Mouse (Mus musculus): ENCODE results near the gene Ccser1. TPM values are rescaled to one million over a fixed set of nuclear protein-coding genes. Genes with fewer than 3 reads are reported as not detected.

Ccser1 gene
- polyA plus RNA-seq, 1 experiment from 2014 or later, result not detected

GRCm38 (mm10) chr6:61382991-61383390, 202.9 kb downstream of the Ccser1 start:
- H3K27ac ChIP-seq, result no peak overlapping the region
- H3K4me3 ChIP-seq (ENCODE audit: inconsistent target), result no peak overlapping the region
- no peaks in the 10 kb centered on the region for H3K36me3 ChIP-seq (ENCODE audit: inconsistent target)
- 72% methylated on average over 3 of the region's 3 CpGs for WGBS (ENCODE audit: missing documents)
- no peaks in the 10 kb centered on the region for H3K79me2 ChIP-seq (ENCODE audit: inconsistent target)

- no peaks in the 10 kb centered on the region for H3K79me2 ChIP-seq (ENCODE audit: inconsistent target)
- H3K27ac ChIP-seq, result no peak overlapping the region
- H3K4me3 ChIP-seq (ENCODE audit: inconsistent target), result no peak overlapping the region
- WGBS (ENCODE audit: missing documents), result 100% methylated on average over 1 of the region's 1 CpGs
- no peaks in the 10 kb centered on the region for H3K36me3 ChIP-seq (ENCODE audit: inconsistent target)
These were observed 206.9 kb downstream of the Ccser1 start for GRCm38 (mm10) chr6:61387046-61387445.

GRCm38 (mm10) chr6:61427490-61427889, 247.4 kb downstream of the Ccser1 start:
- Histone ChIP-seq H3K79me2 (ENCODE audit: inconsistent target) (no peaks in the 10 kb centered on the region), H3K4me3 (ENCODE audit: inconsistent target) (no peak overlapping the region), H3K36me3 (ENCODE audit: inconsistent target) (no peaks in the 10 kb centered on the region), H3K27ac (no peak overlapping the region)
- 9% methylated on average over 2 of the region's 2 CpGs for WGBS (ENCODE audit: missing documents)

- WGBS (ENCODE audit: missing documents), result 45% methylated on average over 5 of the region's 5 CpGs
- Histone ChIP-seq H3K36me3 (ENCODE audit: inconsistent target) (no peaks in the 10 kb centered on the region), H3K27ac (no peak overlapping the region), H3K4me3 (ENCODE audit: inconsistent target) (no peak overlapping the region), H3K79me2 (ENCODE audit: inconsistent target) (no peaks in the 10 kb centered on the region)
These were observed 251.0 kb downstream of the Ccser1 start for GRCm38 (mm10) chr6:61430881-61431725.

GRCm38 (mm10) chr6:61431726-61431984, 251.5 kb downstream of the Ccser1 start:
- no peak overlapping the region for H3K4me3 ChIP-seq (ENCODE audit: inconsistent target)
- no peak overlapping the region for H3K27ac ChIP-seq
- no peaks in the 10 kb centered on the region for H3K79me2 ChIP-seq (ENCODE audit: inconsistent target)
- no peaks in the 10 kb centered on the region for H3K36me3 ChIP-seq (ENCODE audit: inconsistent target)
- WGBS (ENCODE audit: missing documents), result 86% methylated on average over 2 of the region's 2 CpGs

GRCm38 (mm10) chr6:61432167-61432566, 252.0 kb downstream of the Ccser1 start:
- Histone ChIP-seq H3K36me3 (ENCODE audit: inconsistent target) (no peaks in the 10 kb centered on the region), H3K27ac (no peak overlapping the region), H3K4me3 (ENCODE audit: inconsistent target) (no peak overlapping the region), H3K79me2 (ENCODE audit: inconsistent target) (no peaks in the 10 kb centered on the region)
- 82% methylated on average over 3 of the region's 3 CpGs for WGBS (ENCODE audit: missing documents)

GRCm38 (mm10) chr6:61432703-61433102, 252.6 kb downstream of the Ccser1 start:
- H3K27ac ChIP-seq, result no peak overlapping the region
- 67% methylated on average over 3 of the region's 3 CpGs for WGBS (ENCODE audit: missing documents)
- H3K36me3 ChIP-seq (ENCODE audit: inconsistent target), result no peaks in the 10 kb centered on the region
- no peaks in the 10 kb centered on the region for H3K79me2 ChIP-seq (ENCODE audit: inconsistent target)
- H3K4me3 ChIP-seq (ENCODE audit: inconsistent target), result no peak overlapping the region

GRCm38 (mm10) chr6:61438165-61438564, 258.0 kb downstream of the Ccser1 start:
- no peak overlapping the region for H3K4me3 ChIP-seq (ENCODE audit: inconsistent target)
- no peaks in the 10 kb centered on the region for H3K36me3 ChIP-seq (ENCODE audit: inconsistent target)
- no peaks in the 10 kb centered on the region for H3K79me2 ChIP-seq (ENCODE audit: inconsistent target)
- no peak overlapping the region for H3K27ac ChIP-seq

GRCm38 (mm10) chr6:61471371-61472152, 291.4 kb downstream of the Ccser1 start:
- no peaks in the 10 kb centered on the region for H3K36me3 ChIP-seq (ENCODE audit: inconsistent target)
- WGBS (ENCODE audit: missing documents), result 100% methylated on average over 2 of the region's 2 CpGs
- no peaks in the 10 kb centered on the region for H3K79me2 ChIP-seq (ENCODE audit: inconsistent target)
- no peak overlapping the region for H3K27ac ChIP-seq
- H3K4me3 ChIP-seq (ENCODE audit: inconsistent target), result no peak overlapping the region

GRCm38 (mm10) chr6:61485336-61485735, 305.2 kb downstream of the Ccser1 start:
- H3K27ac ChIP-seq, result no peak overlapping the region
- no peak overlapping the region for H3K4me3 ChIP-seq (ENCODE audit: inconsistent target)
- 48% methylated on average over 3 of the region's 3 CpGs for WGBS (ENCODE audit: missing documents)
- no peaks in the 10 kb centered on the region for H3K36me3 ChIP-seq (ENCODE audit: inconsistent target)
- H3K79me2 ChIP-seq (ENCODE audit: inconsistent target), result no peaks in the 10 kb centered on the region

GRCm38 (mm10) chr6:61491979-61492821, 312.1 kb downstream of the Ccser1 start:
- H3K79me2 ChIP-seq (ENCODE audit: inconsistent target), result no peaks in the 10 kb centered on the region
- no peaks in the 10 kb centered on the region for H3K36me3 ChIP-seq (ENCODE audit: inconsistent target)
- 82% methylated on average over 4 of the region's 4 CpGs for WGBS (ENCODE audit: missing documents)
- H3K27ac ChIP-seq, result no peak overlapping the region
- no peak overlapping the region for H3K4me3 ChIP-seq (ENCODE audit: inconsistent target)

GRCm38 (mm10) chr6:61493386-61493785, 313.3 kb downstream of the Ccser1 start:
- H3K79me2 ChIP-seq (ENCODE audit: inconsistent target), result no peaks in the 10 kb centered on the region
- no peak overlapping the region for H3K27ac ChIP-seq
- H3K36me3 ChIP-seq (ENCODE audit: inconsistent target), result no peaks in the 10 kb centered on the region
- 94% methylated on average over 5 of the region's 5 CpGs for WGBS (ENCODE audit: missing documents)
- H3K4me3 ChIP-seq (ENCODE audit: inconsistent target), result no peak overlapping the region

GRCm38 (mm10) chr6:61515310-61515709, 335.2 kb downstream of the Ccser1 start:
- Histone ChIP-seq H3K27ac (no peak overlapping the region), H3K79me2 (ENCODE audit: inconsistent target) (no peaks in the 10 kb centered on the region), H3K4me3 (ENCODE audit: inconsistent target) (no peak overlapping the region), H3K36me3 (ENCODE audit: inconsistent target) (no peaks in the 10 kb centered on the region)
- WGBS (ENCODE audit: missing documents), result 50% methylated on average over 2 of the region's 2 CpGs

- 100% methylated on average over 2 of the region's 2 CpGs for WGBS (ENCODE audit: missing documents)
- Histone ChIP-seq H3K79me2 (ENCODE audit: inconsistent target) (no peaks in the 10 kb centered on the region), H3K36me3 (ENCODE audit: inconsistent target) (no peaks in the 10 kb centered on the region), H3K27ac (no peak overlapping the region), H3K4me3 (ENCODE audit: inconsistent target) (no peak overlapping the region)
These were observed 341.5 kb downstream of the Ccser1 start for GRCm38 (mm10) chr6:61521587-61521986.

- Histone ChIP-seq H3K4me3 (ENCODE audit: inconsistent target) (no peak overlapping the region), H3K36me3 (ENCODE audit: inconsistent target) (no peaks in the 10 kb centered on the region), H3K79me2 (ENCODE audit: inconsistent target) (no peaks in the 10 kb centered on the region), H3K27ac (no peak overlapping the region)
- 93% methylated on average over 3 of the region's 3 CpGs for WGBS (ENCODE audit: missing documents)
These were observed 342.0 kb downstream of the Ccser1 start for GRCm38 (mm10) chr6:61522108-61522507.

All from macrophage (primary cell).